Mouse (Mus musculus): ENCODE results near the gene Stard10.

DNA sequence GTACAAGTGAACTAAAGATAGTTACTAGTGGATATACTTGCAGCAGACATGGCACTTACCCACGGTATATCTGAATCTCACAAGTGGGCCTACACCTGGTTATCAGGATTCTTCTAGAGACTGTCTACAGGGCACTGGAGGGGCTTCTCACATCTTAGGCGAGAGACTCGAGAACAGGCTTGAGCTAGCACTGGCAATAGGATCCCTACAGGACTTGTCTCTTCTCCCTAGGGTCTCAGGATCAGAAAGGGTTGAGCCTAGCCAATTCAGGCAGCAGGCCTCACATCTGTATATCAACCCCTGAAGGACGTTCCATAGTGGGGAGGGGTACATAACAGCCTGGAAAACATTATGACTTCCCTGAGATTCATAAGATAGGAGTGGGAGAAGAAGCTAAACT lies 30.0 kb upstream of the Stard10 start:
- TF ChIP-seq POLR2A (IDR thresholded peaks at IDR 0.05; ENCODE audit: borderline replicate concordance, extremely low read depth, low read depth, low read length) = no peak
- no peak for TF ChIP-seq CTCF (IDR thresholded peaks at IDR 0.05; ENCODE audit: insufficient read depth, low read length)

All from lung, adult 2 months (tissue).